Mouse (Mus musculus) megakaryocyte, embryonic 14.5 days (primary cell): Measurements from ENCODE around the gene Tdo2.

ENCODE experiments used
- FLI1 ChIP-seq: IDR thresholded peaks from 2 replicates; pipeline ENCODE4 v1.6.1; 2012; ENCODE audit warnings: low read length, inconsistent platforms, mixed read lengths
- GATA1 ChIP-seq: IDR thresholded peaks from 3 replicates; pipeline ENCODE4 v1.6.1; 2012; ENCODE audit warnings: mixed read lengths, low read length, inconsistent platforms, borderline replicate concordance

- no peak for TF ChIP-seq FLI1
- TF ChIP-seq GATA1: no peak
Observed at GRCm38 (mm10) chr3:81944851-81945393, 31.1 kb downstream of the Tdo2 start.
